7 mouse cellular contexts compared by ENCODE assay signal in genomic region chr7:73608070-73608803, GRCm38 (mm10).
DNase-seq lines count a peak whose midpoint lies in the region; ATAC-seq and TF ChIP-seq lines count a peak whose summit lies in the region.

No protein-coding gene starts in this region.

- TF ChIP-seq POLR2A in spleen, adult 2 months (IDR thresholded peaks at IDR 0.05; ENCODE audit: low read depth, low read length), result no peak

- peak overlapping the region; percentile 51; the same call in 1 of the 2 replicates for H3K9ac ChIP-seq in forebrain, embryonic 12.5 days
- no peak overlapping the region for H3K9ac ChIP-seq in liver, embryonic 11.5 days (ENCODE audit: low read depth, low read length)
- H3K9ac ChIP-seq in stomach, postnatal 0 days (ENCODE audit: low read length), result peak overlapping the region; percentile 61

- no peaks in the 10 kb centered on the region for H3K36me3 ChIP-seq in spleen, adult 2 months (ENCODE audit: control insufficient read depth, insufficient read depth, low read length)
- no peaks in the 10 kb centered on the region for H3K36me3 ChIP-seq in forebrain, embryonic 12.5 days (replicated peaks)
- no peaks in the 10 kb centered on the region for H3K36me3 ChIP-seq in liver, embryonic 11.5 days (ENCODE audit: control insufficient read depth, insufficient read depth, low read length)
- no peaks in the 10 kb centered on the region for H3K36me3 ChIP-seq in stomach, postnatal 0 days (ENCODE audit: control insufficient read depth, insufficient read depth, low read length)

- peak overlapping the region; percentile 84 for H3K27ac ChIP-seq in spleen, adult 2 months (ENCODE audit: insufficient read depth, low read length)
- peak overlapping the region; percentile 95 for H3K27ac ChIP-seq in forebrain, embryonic 12.5 days
- peak overlapping the region; percentile 82; the same call in 1 of the 2 replicates for H3K27ac ChIP-seq in liver, embryonic 11.5 days (ENCODE audit: low read depth, low read length)
- peak overlapping the region; percentile 81 for H3K27ac ChIP-seq in stomach, postnatal 0 days (replicated peaks)

- peak overlapping the region; percentile 62 for H3K4me2 ChIP-seq in forebrain, embryonic 12.5 days
- H3K4me2 ChIP-seq in liver, embryonic 11.5 days, result peak overlapping the region; percentile 76
- peak overlapping the region; percentile 58 for H3K4me2 ChIP-seq in stomach, postnatal 0 days (replicated peaks; ENCODE audit: low read depth)

- no peak for DNase-seq in spleen, adult 2 months (ENCODE audit: low read depth in 1 of 2, low spot score in 2 of 2)
- DNase-seq in spleen, postnatal 4 days (ENCODE audit: low spot score in 2 of 2), result no peak
- DNase-seq in liver, embryonic 11.5 days (ENCODE audit: low spot score), result no peak
- no peak for DNase-seq in stomach, postnatal 0 days (ENCODE audit: low spot score)
- no peak for DNase-seq in kidney, adult 8-10 months

- TF ChIP-seq EP300 in stomach, postnatal 0 days (optimal IDR thresholded peaks at IDR 0.05), result no peak

- no peaks in the 10 kb centered on the region for H3K9me3 ChIP-seq in forebrain, embryonic 12.5 days
- H3K9me3 ChIP-seq in liver, embryonic 11.5 days (ENCODE audit: control insufficient read depth, low read length), result no peaks in the 10 kb centered on the region
- H3K9me3 ChIP-seq in stomach, postnatal 0 days (ENCODE audit: control insufficient read depth, low read length), result no peaks in the 10 kb centered on the region

- TF ChIP-seq CTCF in spleen, adult 2 months (IDR thresholded peaks at IDR 0.05; ENCODE audit: extremely low read depth, insufficient read depth, insufficient read length, insufficient replicate concordance), result no peak
- TF ChIP-seq CTCF in stomach, postnatal 0 days (IDR thresholded peaks at IDR 0.05; ENCODE audit: low read depth), result no peak

- no peak for ATAC-seq in forebrain, embryonic 12.5 days (ENCODE audit: low FRiP score)
- no peak for ATAC-seq in liver, embryonic 11.5 days (replicated peaks; ENCODE audit: low FRiP score)
- no peak for ATAC-seq in stomach, postnatal 0 days (ENCODE audit: low FRiP score, low TSS enrichment)
- ATAC-seq in frontal cortex, adult (ENCODE audit: low TSS enrichment), result no peak

- peak overlapping the region; percentile 14 for H3K4me3 ChIP-seq in spleen, adult 2 months (ENCODE audit: extremely low read depth, insufficient read depth, insufficient read length)
- peak overlapping the region; percentile 13 for H3K4me3 ChIP-seq in forebrain, embryonic 12.5 days (replicated peaks)
- H3K4me3 ChIP-seq in liver, embryonic 11.5 days (ENCODE audit: low read depth, low read length), result peak overlapping the region; percentile 49; the same call in 1 of the 2 replicates
- H3K4me3 ChIP-seq in stomach, postnatal 0 days (ENCODE audit: low read depth, low read length), result peak overlapping the region; percentile 33

- 14% methylated on average over 8 of the region's 8 CpGs for WGBS in spleen, adult 2 months
- 26% methylated on average over 8 of the region's 8 CpGs for WGBS in forebrain, embryonic 12.5 days
- WGBS in liver, embryonic 11.5 days, result 36% methylated on average over 8 of the region's 8 CpGs
- WGBS in stomach, postnatal 0 days, result 14% methylated on average over 8 of the region's 8 CpGs

- peaks cover 10% of the 10 kb centered on the region for H3K4me1 ChIP-seq in spleen, adult 2 months (ENCODE audit: control insufficient read depth, insufficient read depth, insufficient read length)
- peaks cover 22% of the 10 kb centered on the region for H3K4me1 ChIP-seq in forebrain, embryonic 12.5 days
- H3K4me1 ChIP-seq in liver, embryonic 11.5 days (replicated peaks; ENCODE audit: control insufficient read depth, insufficient read depth, low read length), result peaks cover 7% of the 10 kb centered on the region; the same call in 1 of the 2 replicates
- H3K4me1 ChIP-seq in stomach, postnatal 0 days (replicated peaks; ENCODE audit: control insufficient read depth, insufficient read depth), result peaks cover 3% of the 10 kb centered on the region; the same call in 1 of the 2 replicates

- H3K27me3 ChIP-seq in spleen, adult 2 months (ENCODE audit: control insufficient read depth, insufficient read depth, low read length), result no peaks in the 10 kb centered on the region
- no peaks in the 10 kb centered on the region for H3K27me3 ChIP-seq in forebrain, embryonic 12.5 days
- H3K27me3 ChIP-seq in liver, embryonic 11.5 days (replicated peaks; ENCODE audit: control insufficient read depth, insufficient read depth, low read length), result no peaks in the 10 kb centered on the region
- H3K27me3 ChIP-seq in stomach, postnatal 0 days (ENCODE audit: control insufficient read depth, insufficient read depth, low read length), result no peaks in the 10 kb centered on the region
